Mouse (Mus musculus): ENCODE measurements around the gene Runx1. TPM values are rescaled to one million over a fixed set of nuclear protein-coding genes. Genes with fewer than 3 reads are reported as not detected.
A peak's percentile ranks its signal among the peaks of the same experiment; 100 is the strongest.

Runx1 gene
- polyA plus RNA-seq, 1 experiment = 4.3 TPM

- H3K9me3 ChIP-seq (ENCODE audit: control insufficient read depth, low read length) = peaks cover 3% of the 10 kb centered on the region; the same call in 1 of the 2 replicates
- H3K36me3 ChIP-seq (ENCODE audit: control insufficient read depth) = peaks cover 40% of the 10 kb centered on the region
- TF ChIP-seq TAL1 (IDR thresholded peaks at IDR 0.05; ENCODE audit: low read length) (no peak), GATA1 (IDR thresholded peaks at IDR 0.05; ENCODE audit: low read length) (no peak)
- no peaks in the 10 kb centered on the region for H3K27me3 ChIP-seq (ENCODE audit: control insufficient read depth)
- H3K4me1 ChIP-seq (ENCODE audit: control insufficient read depth) = peaks cover 71% of the 10 kb centered on the region
- H3K4me3 ChIP-seq (replicated peaks) = no peak overlapping the region
Observed at GRCm38 (mm10) chr16:92810568-92811240, 15.2 kb downstream of the Runx1 start.

GRCm38 (mm10) chr16:92807772-92808171 is 18.2 kb downstream of the Runx1 start:
- Histone ChIP-seq H3K4me3 (replicated peaks) (no peak overlapping the region), H3K9me3 (ENCODE audit: control insufficient read depth, low read length) (peaks cover 3% of the 10 kb centered on the region; the same call in 1 of the 2 replicates), H3K36me3 (ENCODE audit: control insufficient read depth) (peaks cover 42% of the 10 kb centered on the region), H3K4me1 (ENCODE audit: control insufficient read depth) (peaks cover 84% of the 10 kb centered on the region), H3K27me3 (ENCODE audit: control insufficient read depth) (no peaks in the 10 kb centered on the region)
- TF ChIP-seq GATA1 (IDR thresholded peaks at IDR 0.05; ENCODE audit: low read length) = no peak
- no peak for TF ChIP-seq TAL1 (IDR thresholded peaks at IDR 0.05; ENCODE audit: low read length)

GRCm38 (mm10) chr16:92803076-92803580 is 22.8 kb downstream of the Runx1 start:
- no peak for TF ChIP-seq TAL1 (IDR thresholded peaks at IDR 0.05; ENCODE audit: low read length)
- no peak for TF ChIP-seq GATA1 (IDR thresholded peaks at IDR 0.05; ENCODE audit: low read length)
- Histone ChIP-seq H3K9me3 (ENCODE audit: control insufficient read depth, low read length) (peaks cover 3% of the 10 kb centered on the region; the same call in 1 of the 2 replicates), H3K27me3 (ENCODE audit: control insufficient read depth) (no peaks in the 10 kb centered on the region), H3K4me3 (replicated peaks) (no peak overlapping the region), H3K4me1 (ENCODE audit: control insufficient read depth) (peaks cover 78% of the 10 kb centered on the region), H3K36me3 (ENCODE audit: control insufficient read depth) (peaks cover 24% of the 10 kb centered on the region)

GRCm38 (mm10) chr16:92801567-92801966 is 24.4 kb downstream of the Runx1 start:
- peaks cover 17% of the 10 kb centered on the region for H3K36me3 ChIP-seq (ENCODE audit: control insufficient read depth)
- TF ChIP-seq GATA1 (IDR thresholded peaks at IDR 0.05; ENCODE audit: low read length) (peak; percentile 74), TAL1 (IDR thresholded peaks at IDR 0.05; ENCODE audit: low read length) (peak; percentile 78)
- H3K9me3 ChIP-seq (ENCODE audit: control insufficient read depth, low read length) = peaks cover under 1% of the 10 kb centered on the region; the same call in 1 of the 2 replicates
- H3K4me3 ChIP-seq (replicated peaks) = peak overlapping the region; percentile 44
- H3K4me1 ChIP-seq (ENCODE audit: control insufficient read depth) = peaks cover 82% of the 10 kb centered on the region
- no peaks in the 10 kb centered on the region for H3K27me3 ChIP-seq (ENCODE audit: control insufficient read depth)

- no peak for TF ChIP-seq TAL1 (IDR thresholded peaks at IDR 0.05; ENCODE audit: low read length)
- Histone ChIP-seq H3K4me1 (ENCODE audit: control insufficient read depth) (peaks cover 82% of the 10 kb centered on the region), H3K4me3 (replicated peaks) (peak overlapping the region; percentile 44)
Observed at GRCm38 (mm10) chr16:92800845-92801244, 25.1 kb downstream of the Runx1 start.

GRCm38 (mm10) chr16:92799940-92800339 is 26.0 kb downstream of the Runx1 start:
- TF ChIP-seq TAL1 (IDR thresholded peaks at IDR 0.05; ENCODE audit: low read length) (no peak), GATA1 (IDR thresholded peaks at IDR 0.05; ENCODE audit: low read length) (no peak)

More at GRCm38 (mm10) chr16:92800845-92801244, 25.1 kb downstream of the Runx1 start:
- H3K27me3 ChIP-seq (ENCODE audit: control insufficient read depth) = no peaks in the 10 kb centered on the region
- no peaks in the 10 kb centered on the region for H3K9me3 ChIP-seq (ENCODE audit: control insufficient read depth, low read length)
- H3K36me3 ChIP-seq (ENCODE audit: control insufficient read depth) = peaks cover 16% of the 10 kb centered on the region

GRCm38 (mm10) chr16:92794197-92794596 is 31.8 kb downstream of the Runx1 start:
- H3K36me3 ChIP-seq (ENCODE audit: control insufficient read depth) = peaks cover 3% of the 10 kb centered on the region
- no peaks in the 10 kb centered on the region for H3K27me3 ChIP-seq (ENCODE audit: control insufficient read depth)
- H3K4me3 ChIP-seq (replicated peaks) = no peak overlapping the region
- TF ChIP-seq TAL1 (IDR thresholded peaks at IDR 0.05; ENCODE audit: low read length) (no peak), GATA1 (IDR thresholded peaks at IDR 0.05; ENCODE audit: low read length) (no peak)
- H3K4me1 ChIP-seq (ENCODE audit: control insufficient read depth) = peaks cover 60% of the 10 kb centered on the region
- no peaks in the 10 kb centered on the region for H3K9me3 ChIP-seq (ENCODE audit: control insufficient read depth, low read length)

More at GRCm38 (mm10) chr16:92799940-92800339, 26.0 kb downstream of the Runx1 start:
- no peaks in the 10 kb centered on the region for H3K27me3 ChIP-seq (ENCODE audit: control insufficient read depth)
- H3K9me3 ChIP-seq (ENCODE audit: control insufficient read depth, low read length) = no peaks in the 10 kb centered on the region
- peaks cover 16% of the 10 kb centered on the region for H3K36me3 ChIP-seq (ENCODE audit: control insufficient read depth)
- H3K4me1 ChIP-seq (ENCODE audit: control insufficient read depth) = peaks cover 82% of the 10 kb centered on the region
- H3K4me3 ChIP-seq (replicated peaks) = no peak overlapping the region

GRCm38 (mm10) chr16:92793741-92794140 is 32.2 kb downstream of the Runx1 start:
- H3K4me1 ChIP-seq (ENCODE audit: control insufficient read depth) = peaks cover 60% of the 10 kb centered on the region
- H3K4me3 ChIP-seq (replicated peaks) = no peak overlapping the region
- TF ChIP-seq TAL1 (IDR thresholded peaks at IDR 0.05; ENCODE audit: low read length) (no peak), GATA1 (IDR thresholded peaks at IDR 0.05; ENCODE audit: low read length) (no peak)
- H3K9me3 ChIP-seq (ENCODE audit: control insufficient read depth, low read length) = no peaks in the 10 kb centered on the region
- H3K27me3 ChIP-seq (ENCODE audit: control insufficient read depth) = no peaks in the 10 kb centered on the region
- peaks cover 3% of the 10 kb centered on the region for H3K36me3 ChIP-seq (ENCODE audit: control insufficient read depth)

- no peaks in the 10 kb centered on the region for H3K9me3 ChIP-seq (ENCODE audit: control insufficient read depth, low read length)
- H3K4me1 ChIP-seq (ENCODE audit: control insufficient read depth) = peaks cover 52% of the 10 kb centered on the region
- H3K36me3 ChIP-seq (ENCODE audit: control insufficient read depth) = peaks cover 6% of the 10 kb centered on the region
- TF ChIP-seq TAL1 (IDR thresholded peaks at IDR 0.05; ENCODE audit: low read length) (no peak), GATA1 (IDR thresholded peaks at IDR 0.05; ENCODE audit: low read length) (no peak)
- H3K4me3 ChIP-seq (replicated peaks) = no peak overlapping the region
- H3K27me3 ChIP-seq (ENCODE audit: control insufficient read depth) = no peaks in the 10 kb centered on the region
Observed at GRCm38 (mm10) chr16:92792905-92793304, 33.0 kb downstream of the Runx1 start.

All from erythroblast, embryonic 14.5 days (primary cell).